Mouse (Mus musculus) inflammation-experienced regulatory T-cells, adult 6 months (primary cell): ENCODE results near the gene Cacna1d. TPM values are rescaled to one million over a fixed set of nuclear protein-coding genes. Genes with fewer than 3 reads are reported as not detected.

Experiments used
- ATAC-seq: one replicate; pipeline ENCODE4 v1.8.0; 2017
- polyA plus RNA-seq, 3 experiments: library from polyadenylated mRNA; unstranded; fragments of 100-300 nt; shearing (Covaris generic); gene quantifications; one replicate each; pipeline ENCODE4 v1.2.1; 2017

Gene Cacna1d
- polyA plus RNA-seq, 3 experiments from 2014 or later, result 1.4 to 3.4 (median 2.8) TPM

DNA sequence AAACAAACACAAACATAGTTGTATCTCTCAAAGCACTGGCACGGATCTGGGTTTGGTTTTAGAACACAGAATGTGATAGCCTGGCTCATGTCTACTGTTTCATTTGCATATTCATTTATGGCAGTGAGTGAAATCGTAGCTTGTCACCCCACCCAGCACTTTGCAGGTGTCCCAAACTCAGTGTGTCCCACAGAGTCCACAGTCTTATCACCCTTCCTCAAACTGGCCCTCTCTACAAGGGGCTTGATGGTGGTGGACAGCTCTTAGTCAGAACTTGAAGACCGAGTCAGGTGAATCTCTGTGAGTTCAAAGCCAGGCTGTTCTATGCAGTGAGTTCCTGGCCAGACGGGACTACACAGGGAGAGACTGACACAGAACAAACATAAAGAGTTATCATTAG, 234.8 kb downstream of the Cacna1d start:
- no peak for ATAC-seq

DNA sequence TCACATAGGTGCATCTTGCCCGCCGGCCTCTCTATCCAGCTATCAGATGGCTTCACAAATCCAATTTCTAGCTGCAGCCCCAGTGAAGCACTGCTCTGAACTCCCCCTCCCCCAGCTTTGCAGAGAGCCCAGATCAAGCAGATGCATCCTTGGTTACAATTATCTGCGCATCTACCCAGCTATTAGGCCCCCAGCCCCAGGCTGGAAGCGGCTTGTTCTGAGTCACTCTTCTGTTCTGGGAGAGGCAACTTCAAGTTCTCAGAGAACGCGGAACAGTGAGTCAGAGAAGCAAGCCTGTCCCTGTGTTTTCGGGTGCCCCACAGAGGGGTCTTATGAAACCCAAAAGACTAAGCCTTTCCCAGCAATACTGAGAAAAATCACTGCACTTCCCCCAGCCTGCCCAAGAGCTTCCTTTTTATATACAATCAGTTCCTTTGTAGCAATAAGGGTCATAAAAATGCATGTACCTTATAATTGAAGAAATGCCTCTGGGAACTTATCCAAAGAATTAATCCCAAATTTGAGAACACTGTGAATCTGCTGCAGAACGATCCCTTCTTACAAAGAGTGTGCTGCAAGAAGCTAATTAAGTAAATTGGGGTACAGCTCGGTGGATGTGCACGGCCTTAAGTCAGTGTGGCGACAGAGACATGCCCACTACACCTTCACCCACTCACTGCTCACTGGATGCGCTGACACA, 235.4 kb downstream of the Cacna1d start:
- no peak for ATAC-seq

DNA sequence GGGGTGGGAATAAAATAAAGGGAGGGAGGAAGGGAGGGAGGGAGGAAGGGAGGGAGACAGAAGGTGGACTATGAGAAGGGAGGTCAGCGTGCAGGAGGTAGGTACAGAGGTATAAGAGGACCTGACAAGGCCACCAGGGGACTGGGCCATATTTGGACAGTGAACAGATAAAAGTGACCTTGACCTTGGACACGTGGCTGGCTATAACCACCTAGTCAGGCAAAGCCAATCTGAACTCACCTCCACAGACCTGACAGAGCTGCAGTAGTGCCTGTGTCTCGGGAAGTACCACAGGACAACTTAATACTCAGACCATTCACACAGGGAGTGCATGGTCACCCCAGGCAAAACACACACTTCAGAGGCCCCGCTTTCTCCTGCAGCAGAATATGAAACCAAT, 236.5 kb downstream of the Cacna1d start:
- ATAC-seq, result no peak

DNA sequence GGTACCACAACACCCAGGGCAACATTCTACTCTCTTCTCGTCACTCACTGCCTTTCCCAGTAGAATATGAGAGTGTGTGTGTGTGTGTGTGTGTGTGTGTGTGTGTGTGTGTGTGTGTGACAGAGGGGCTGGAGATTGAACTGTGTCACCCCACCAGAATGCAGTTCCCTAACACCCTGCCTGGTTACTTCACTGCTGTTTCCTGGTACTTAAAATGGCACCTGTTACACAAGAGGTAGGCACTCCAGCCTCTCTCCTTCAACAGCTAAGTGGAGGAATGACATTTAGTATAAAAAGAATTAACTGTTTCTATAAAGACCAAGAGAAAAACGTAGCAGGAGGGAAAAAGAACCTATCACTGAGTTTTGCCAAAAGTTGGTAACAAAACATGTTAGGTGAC, 238.4 kb downstream of the Cacna1d start:
- ATAC-seq, result no peak

DNA sequence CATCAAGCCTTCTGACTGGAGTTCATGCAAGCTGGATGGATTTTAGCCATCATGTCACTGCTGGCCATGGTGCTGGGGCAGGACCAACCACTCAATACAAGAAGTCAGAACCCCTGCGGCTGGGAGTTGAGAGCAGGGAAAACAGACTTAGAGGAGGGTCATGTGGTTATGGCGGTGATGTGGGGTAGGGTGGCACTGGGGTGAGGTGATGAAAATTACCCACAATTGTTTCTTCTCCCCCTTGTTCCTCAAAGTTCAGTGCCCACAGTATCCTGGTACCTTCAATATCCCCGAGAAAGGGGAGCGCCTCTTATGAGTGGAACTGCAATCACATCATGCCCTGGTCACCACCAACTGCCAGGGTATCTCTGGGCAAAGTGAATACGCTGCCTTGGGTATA, 239.9 kb downstream of the Cacna1d start:
- ATAC-seq, result no peak

DNA sequence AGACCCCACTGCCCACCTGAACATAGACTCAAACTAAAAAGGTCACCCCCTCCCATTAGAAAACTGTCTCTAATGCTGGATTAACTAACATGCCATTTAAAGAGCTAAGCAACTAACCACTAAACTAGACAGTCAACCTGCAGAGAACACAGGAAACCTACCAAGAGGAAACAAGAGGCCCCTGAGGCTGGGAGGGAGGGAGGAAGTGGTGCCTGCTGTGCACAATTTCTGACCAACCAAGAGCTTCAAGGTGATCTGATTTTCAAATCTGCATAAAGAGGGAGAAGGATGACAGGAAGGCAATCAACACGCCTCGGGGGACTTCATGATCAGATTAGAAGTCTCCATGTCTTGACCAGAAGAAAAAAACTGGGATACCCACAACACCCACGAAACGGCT, 241.7 kb downstream of the Cacna1d start:
- ATAC-seq, result peak; percentile 95

DNA sequence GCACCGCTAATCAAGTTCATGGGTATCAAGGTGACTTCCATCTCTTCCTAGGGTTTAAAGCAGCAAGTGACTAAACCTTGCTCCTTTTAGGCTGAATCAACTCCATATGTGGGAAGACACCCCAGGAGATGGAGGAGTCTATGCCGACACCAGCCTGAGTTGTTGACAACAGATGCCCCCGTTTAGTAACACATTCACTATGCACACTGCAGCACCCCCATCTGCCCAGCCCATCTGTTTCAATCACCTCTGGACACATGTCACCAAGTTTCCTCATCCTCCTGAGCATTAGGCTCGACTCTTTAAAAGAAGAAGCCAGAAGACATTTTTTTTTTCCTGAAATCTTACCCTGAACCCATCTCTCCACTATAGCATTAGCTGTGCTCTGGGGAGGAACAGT, 242.4 kb downstream of the Cacna1d start:
- no peak for ATAC-seq

DNA sequence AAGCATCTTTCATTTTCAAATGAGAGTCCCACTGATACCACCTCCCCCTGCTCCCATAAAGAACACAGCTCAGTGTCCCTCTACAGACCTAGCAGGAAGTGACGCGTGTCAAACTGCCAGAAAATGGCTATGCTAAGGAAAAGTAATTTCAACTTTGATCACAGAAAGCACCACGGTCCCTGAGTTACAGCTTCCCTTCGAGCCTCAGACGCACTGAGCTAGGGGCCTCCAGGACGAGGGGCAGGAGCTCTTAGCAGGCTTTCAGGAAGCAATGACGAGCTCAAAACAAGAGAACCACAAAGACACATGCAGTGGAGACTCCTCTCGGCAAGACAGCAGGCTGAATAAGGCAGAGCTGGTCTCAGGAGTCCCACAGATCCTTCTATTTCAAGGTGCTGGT, 243.1 kb downstream of the Cacna1d start:
- ATAC-seq, result peak; percentile 37

DNA sequence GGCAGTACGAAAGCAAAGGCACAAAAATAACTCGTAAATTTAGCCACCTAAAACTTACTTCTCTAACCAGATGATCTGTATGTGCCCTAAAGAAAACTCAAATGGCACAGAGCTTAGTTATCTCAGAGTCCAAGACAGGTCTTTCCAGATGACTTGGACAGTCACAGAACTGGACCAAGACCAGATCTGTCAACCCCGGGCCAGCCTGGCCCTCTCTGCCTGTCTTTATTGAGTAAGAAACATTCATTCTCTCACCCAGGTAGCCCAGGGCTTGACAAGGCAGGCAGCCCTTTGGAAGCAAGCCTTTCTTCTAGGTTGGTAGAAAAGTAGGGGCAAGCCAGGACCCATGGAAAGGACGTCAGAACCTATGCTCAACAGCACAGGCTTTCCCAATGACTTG, 243.6 kb downstream of the Cacna1d start:
- ATAC-seq, result no peak

DNA sequence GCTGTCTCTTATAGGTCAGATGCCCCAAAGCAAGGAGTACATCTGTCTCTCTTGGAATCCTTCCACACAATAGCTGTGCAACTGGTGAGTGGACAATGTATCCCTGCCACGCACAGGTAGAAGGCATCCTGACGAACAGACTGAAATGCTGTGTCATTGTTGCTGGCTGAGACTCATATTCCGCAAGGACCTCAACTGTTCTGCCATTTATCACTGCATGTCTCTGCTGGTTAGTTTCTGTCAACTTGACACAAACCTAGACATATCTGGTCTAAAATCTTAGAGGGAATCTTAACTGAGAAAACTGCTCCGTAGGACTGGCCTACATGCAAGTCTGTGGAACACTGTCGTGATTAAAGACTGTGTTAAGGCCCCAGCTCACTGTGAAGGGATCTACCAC, 246.5 kb downstream of the Cacna1d start:
- ATAC-seq, result no peak

DNA sequence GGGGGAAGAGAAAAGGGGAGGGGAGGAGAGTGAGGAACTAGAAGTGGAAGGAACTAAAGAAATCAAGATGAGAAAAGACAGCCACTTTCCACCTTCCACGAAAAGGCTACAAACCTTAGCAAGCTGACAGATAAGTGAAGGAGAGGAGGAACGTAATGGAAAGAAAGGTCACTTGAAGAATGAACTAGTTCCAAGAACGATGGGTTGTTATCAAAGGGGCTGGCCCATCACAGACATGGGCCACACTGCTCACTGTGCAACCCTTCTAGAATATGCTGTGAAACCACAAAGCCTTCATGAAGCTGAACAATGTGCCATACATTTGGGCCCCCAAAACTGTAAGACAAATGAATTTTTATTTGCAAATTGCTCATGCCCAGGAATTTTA, 248.4 kb downstream of the Cacna1d start:
- no peak for ATAC-seq

DNA sequence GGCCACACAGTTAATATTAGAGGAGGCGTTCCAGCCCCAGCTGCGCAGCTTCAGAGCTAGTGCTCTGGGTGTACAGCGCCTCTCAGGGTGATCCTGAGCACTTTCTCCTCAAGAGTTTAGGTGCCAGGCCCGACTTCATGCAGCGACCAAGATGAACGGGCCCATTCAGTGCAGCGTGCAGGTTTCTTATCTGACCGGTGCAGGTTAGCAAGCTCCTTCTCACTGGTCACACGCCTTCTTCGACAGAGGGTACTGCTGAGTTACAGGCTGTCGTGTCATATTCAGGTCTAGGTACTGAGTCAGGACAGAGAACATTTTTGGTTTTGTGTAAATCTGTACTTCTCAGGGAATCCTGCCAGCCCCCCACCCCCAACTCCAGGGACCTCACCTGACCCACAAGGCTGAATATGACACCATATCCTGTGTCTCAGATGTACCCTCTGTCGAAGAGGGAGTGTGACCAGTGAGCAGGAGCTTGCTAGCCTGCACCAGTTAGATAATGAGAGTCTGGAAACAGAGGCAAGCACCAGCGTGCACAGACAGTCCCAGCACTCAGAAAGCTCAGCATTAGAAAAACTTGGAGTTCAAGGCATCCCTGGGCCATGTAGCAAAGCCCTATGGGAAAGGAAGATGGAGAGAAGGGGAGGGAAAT, 249.0 kb downstream of the Cacna1d start:
- no peak for ATAC-seq

DNA sequence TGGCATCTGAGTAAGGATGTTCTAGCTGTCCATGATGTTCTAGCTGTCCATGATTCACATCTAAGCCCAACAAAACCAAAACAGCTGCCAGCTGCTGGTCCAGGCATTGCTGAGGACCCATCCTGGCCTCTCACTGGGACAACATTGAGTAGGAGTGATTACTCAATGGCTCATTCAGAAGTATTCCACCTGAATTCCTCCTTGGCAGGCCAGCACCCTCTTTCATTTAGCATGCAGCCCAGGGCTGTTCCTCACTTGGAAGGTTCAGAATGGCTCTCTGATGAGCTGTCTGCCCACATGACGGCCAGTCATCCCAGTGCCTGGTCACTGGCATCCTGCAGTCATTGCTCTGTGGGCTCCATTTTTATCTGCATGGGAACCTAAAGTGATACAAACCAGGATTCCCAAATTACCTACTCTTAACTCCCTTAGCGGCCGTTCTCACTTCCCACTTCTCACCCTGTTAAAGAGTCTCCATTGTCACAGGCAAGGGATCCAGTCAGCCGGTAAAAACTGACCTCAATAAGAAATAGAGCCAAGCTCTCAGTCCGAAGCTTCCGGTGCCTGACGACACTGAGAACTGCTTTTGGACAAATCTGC, 250.2 kb downstream of the Cacna1d start:
- ATAC-seq, result no peak

DNA sequence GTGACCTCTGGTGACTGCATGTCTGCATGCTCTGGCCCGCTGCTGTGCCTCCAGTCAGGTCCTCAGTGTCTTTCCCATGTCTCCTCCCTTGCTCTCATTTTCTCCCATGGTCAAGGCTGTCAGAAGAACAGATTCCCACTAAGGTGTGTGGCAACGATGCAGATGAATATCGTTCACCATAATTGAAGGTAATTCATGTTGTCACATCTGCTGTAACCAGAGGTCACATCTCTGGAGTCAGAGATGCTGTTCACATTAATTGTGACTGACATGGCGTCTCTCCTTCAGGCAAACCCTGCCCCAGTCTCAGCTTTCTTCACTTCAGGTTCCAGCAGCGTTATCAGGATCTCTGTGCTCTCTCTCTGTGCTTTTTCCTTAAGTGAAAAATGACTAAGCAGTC, 252.4 kb downstream of the Cacna1d start:
- no peak for ATAC-seq

DNA sequence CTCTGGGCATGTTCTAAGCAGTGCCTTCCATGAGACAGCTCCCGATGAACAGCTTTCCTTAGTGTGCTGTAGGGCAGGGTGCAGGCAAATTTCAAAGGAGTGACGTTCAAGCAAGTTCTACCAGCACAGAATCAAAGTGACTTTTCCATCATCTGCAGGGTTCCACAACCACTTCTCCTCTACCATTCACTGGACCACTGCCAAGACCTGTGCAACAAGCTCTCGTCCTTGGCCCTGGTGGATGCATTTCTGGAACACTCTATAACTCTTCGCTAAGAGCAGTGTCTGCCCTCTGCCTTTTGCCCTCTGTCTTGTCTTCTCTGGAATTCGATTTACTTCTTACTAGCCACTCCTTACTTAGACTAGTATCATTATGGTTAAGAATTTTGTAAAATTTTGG, 266.1 kb downstream of the Cacna1d start:
- ATAC-seq, result no peak

DNA sequence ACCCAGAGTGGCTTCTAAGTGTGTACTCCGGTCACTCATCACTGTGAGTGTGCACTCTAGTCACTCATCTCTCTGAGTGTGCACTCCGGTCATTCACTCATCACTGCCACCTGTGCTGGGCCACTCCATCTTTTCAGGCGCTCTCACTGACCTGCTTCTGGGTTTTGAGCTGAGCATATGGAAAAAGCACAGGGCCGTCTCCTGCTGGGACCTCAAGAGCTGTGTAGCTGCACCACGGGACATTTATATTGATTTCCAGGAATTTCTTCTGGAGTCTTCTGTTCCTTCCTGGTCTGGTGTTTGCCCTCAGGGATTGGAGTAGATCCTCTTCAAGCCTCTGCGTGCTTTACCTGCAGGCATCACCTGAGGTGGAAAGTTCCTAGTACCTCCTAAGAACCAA, 269.2 kb downstream of the Cacna1d start:
- no peak for ATAC-seq

DNA sequence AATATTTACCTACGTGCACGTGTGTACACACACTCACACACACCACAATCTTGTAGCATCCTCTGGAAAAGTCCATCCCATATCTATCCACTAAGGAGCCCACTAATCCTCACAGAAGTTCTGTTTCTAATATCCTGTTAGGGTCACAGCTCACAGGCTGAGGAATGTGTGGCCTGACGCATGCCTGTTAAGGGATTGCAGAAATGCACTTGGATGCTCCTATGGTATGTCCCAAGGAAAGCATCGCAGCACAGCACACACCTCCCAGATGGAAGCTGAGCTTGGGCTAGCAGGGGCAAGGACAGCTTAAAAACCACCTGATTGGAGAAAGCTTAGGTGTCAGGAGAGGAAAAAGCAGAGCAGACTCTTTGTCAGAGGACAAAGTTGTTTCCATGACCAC, 271.4 kb downstream of the Cacna1d start:
- ATAC-seq, result no peak

DNA sequence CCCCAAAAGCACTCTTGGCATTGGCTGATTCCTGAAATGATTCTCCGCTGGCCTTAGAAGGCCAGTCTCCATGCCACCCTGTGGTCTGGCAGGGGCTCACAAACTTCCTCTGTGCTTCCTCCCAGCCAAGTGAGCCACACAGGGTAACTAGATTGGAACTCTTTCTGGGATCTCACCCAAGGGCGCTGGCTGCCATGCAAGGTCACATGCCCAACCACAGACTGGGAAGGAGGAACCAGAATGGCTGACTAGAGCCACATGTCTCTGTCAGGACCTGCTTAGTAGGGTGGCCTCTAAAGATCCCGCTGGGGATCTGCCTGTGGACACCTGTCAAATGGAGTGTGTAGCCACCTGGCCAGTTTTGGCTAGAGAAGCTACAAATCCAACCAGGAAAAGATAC, 273.1 kb downstream of the Cacna1d start:
- ATAC-seq, result no peak

DNA sequence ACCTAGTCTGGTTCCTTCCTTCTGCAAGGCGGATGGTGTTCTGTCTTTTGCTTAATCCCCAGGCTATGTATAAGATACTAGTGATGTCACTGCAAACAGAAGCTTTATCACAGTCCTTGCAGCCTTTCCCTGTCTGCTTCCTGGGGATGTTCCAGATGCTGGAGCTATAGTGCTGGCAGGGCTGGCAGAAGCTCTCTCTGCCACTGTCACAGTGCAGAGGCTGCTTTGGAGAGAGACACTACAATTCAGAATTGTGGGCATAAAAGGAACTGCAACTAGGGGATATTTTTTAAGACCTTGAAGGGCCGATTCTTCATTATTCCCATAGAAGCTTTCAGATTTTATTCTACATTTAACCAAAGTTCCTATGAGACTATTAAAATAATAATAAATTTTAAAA, 274.1 kb downstream of the Cacna1d start:
- no peak for ATAC-seq

DNA sequence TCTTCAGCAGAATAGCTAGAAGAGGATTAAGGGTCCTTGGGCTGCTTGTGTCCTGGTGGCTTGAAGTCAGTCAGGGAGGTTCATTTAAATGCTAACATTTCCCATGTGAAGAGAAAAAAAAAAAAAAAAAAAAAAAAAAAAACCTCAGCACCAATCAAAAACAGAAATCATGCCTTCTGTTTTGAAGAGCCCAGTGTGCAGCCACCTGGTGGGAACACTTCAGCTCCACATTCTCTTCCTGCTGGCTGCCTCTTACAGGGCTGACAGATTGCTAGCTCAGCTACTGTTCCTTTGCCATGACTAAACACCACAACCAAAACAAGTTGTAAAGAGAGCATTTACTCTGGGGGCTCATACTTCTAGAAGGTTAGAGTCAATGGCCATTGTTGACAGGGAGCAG, 283.1 kb downstream of the Cacna1d start:
- no peak for ATAC-seq

DNA sequence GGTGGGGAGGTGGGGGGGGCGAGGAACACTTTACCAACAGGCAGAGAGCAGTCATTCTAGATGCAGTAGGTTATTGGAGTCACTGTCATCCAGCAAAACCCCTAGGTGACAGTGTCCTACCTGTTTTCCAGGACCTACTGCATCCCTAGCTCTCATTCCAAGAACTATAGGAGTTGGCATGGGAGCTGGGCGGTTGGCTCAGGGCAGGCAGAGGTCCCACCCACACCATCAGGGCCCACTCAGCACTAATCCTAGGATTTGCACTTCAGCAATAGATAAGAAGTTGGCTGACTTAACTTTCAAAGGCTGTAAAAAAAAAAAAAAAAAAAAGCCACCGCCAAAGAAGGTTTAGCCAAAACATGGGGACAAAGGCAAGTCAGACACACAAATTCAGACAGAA, 285.4 kb downstream of the Cacna1d start:
- ATAC-seq, result no peak

DNA sequence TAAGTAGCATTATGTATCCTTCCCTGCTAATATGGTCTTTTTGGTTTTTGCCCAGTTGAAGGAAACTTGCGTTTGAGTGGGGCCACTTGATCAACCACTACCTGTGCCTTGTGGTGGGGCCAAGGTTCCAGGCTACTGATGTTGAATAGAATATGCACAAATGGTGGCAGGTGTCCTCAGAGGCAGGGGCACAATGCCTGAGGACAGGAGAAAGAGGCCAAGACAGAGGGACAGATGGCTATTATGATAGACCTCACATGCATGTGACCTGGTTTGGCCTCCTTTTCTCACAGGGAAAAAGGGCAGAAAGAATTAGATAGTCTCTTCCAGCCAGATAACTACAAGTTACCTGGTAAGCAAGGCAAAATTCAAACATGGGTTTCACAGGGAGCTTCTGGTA, 286.7 kb downstream of the Cacna1d start:
- no peak for ATAC-seq

DNA sequence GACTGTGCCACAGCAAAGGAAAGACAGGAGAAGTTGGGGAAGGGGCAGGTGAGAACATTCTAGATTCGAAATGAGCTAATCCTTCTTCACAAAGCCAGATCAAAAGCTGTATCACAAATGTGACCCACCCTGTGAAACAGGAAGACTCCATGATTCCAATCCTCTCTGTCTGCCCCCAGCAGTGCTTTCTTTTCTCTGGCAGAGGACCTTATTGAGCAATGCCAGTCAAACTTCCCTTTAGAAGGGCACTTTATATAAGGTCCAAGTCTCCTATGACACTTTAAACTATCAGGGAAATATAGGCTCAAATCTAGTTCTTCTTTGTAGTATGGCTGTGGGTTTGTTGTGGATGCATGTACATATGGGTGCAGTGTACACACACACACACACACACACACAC, 290.9 kb downstream of the Cacna1d start:
- ATAC-seq, result no peak

DNA sequence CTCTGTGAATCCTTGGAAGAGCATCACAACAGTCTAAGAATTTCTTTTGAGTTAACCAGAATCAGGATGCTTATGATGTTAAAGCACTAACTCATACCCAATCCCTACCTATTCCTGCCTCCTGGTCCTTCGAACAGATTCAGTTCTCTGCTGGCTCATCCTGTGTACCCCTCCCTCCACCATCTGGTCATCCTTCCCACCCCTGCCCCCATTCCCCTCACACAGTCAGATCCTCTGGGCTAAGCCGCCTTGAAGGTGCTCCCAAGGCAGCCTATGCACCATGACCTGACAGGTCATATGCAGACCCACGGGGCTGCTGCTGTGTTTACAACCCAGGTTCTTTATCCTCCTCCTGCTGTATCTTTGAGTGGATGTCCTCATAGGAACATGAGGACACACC, 292.4 kb downstream of the Cacna1d start:
- no peak for ATAC-seq

DNA sequence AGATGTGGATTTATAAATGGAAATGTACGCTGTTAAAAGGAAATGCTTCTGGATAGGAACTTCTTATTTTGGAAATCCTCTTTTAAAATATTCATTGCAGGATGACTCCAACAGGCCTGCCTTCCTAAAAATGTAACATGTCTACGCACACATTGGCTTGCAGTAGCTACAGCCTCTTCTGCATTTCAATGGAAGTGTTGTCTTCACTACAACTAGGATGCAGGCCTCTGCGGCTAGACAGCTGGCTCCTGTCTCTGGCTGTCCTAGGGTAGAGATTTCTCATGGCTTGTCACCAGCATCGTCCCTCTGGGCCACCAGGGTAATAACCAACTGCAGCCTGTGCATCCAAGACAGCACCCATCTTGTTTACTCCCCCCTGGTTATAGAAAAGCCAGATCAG, 293.1 kb downstream of the Cacna1d start:
- no peak for ATAC-seq
